Mouse (Mus musculus) skeletal muscle tissue, adult 2 months (tissue): Measurements from ENCODE around the gene Pole4.
"Not testable (repeated sequence)": the region's sequence is repeated elsewhere in the genome, so short reads cannot be mapped to it uniquely, and the experiment has no call there.

Experiments used
- DNase-seq: peaks from one replicate; pipeline ENCODE4 v3.0.0-alpha.2; 2012; ENCODE audit warnings: low read depth, low spot score

Pole4 gene

GRCm38 (mm10) chr6:82715253-82715652, 10.1 kb upstream of the Pole4 start:
- DNase-seq: no peak

DNA sequence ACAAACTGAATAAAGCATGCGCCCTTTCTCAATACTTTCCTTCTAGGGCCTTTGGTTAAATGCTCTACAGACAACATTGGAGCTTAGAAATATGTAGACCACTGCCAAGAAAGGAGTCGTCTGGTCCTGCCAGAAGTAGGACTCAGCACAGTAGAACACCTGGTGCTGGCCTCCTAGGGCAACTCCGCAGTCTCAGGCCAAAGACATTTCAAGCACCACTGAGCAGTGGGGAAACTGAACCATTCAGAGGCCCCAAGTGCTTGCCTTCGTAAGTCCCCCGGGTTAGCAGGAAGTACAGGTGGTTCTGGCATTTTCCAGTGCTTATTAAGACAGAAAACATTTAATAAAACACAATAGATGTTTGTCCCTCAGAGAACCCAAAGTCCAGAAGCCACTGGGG, 9.7 kb upstream of the Pole4 start:
- DNase-seq: no peak

DNA sequence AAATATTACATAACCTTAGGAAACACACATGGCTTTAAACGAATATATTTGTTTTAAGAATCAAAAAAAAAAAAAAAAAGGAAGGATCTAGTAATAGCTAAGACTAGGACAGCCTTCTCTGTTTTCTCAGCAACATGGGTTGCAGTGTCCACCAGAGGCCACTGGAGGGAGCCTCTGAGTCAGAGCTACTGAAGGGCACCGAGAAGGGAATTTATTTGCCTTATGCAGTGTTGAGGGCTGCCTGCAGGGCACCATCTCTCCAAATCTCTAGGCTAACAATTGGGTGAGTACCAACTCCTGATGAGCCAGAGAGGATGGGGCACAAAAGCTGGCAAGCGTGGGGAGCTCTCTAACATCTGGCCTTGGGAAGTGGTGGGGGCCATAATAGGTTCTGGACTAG, 9.1 kb upstream of the Pole4 start:
- peak; percentile 66 for DNase-seq

DNA sequence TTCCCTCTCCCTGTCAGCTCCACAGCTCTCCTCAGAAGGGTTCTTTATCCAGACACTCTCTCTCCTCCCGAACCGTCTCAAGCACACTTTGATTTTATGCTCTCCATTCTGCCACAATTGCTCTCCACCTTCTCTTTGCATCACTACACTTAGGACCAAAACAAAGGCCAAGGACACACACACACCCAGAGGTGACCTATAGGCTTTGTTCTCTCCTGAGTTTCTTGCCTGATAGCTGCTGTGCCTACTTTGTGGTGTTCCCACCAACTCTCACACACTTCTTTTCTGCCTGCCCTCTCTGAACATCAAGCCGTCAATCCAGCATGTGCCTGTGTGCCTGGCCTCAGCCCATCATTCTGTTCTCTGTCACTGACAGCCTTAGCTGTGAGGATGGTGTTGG, 2.6 kb upstream of the Pole4 start:
- no peak for DNase-seq

DNA sequence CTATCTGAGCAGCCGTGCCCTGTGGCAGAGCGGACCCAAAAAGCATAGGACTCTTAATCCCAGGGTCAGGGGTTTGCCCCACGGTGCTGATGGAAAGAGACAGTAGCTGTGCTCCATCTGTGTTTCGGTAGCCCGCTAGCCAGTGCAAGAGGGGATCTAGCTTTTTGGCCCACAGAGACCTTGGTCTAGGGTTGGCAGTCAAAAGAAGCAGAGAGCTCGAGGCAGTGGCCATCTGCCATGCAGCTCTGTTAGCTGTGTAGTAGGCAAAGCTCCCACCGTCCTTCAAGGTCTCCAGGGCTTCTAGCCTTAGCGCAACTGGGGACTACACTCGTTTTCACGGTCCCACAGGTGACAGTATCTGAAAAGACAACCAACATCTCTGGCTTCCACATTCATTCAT, 2.1 kb upstream of the Pole4 start:
- no peak for DNase-seq

DNA sequence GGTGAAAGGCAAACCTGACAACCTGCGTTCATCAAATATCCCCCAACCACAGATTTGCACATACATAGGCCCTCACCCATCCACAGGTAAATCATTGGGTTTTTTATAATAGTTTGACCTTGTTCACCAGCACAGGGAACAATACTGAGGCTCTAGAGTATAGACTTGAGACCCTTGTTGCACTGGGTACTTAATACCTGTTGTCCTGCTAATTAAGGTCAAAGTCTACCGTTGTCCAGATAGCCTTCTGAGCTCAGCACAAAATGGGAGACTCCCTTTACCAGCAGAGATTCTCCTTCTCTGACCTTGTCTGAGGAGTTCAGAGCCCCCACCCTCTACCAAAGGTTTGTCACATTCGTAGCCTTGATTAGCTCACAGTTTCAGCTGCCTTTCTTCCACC, 1.5 kb downstream of the Pole4 start:
- DNase-seq: no peak

DNA sequence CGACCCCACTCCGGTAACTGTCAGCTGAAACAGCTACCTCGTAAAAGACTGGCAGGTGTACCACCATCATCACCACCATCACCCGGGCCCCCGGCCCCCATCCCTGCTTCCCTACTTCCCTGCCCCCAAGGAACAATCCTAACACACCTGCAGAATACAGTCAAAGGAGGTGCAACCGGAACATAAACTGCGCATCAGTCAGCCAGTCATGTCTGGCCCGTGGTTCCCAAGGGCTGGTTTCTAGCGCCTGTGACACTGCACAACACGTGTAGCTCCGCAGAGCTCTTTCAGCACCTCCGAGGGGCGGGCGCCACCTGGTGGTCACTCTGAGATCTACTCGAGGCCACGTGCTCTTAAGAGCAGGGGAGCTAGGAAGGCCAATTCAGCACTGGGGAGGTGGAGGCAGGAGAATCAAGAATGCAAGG, 2.6 kb downstream of the Pole4 start:
- DNase-seq: peak; percentile 73

GRCm38 (mm10) chr6:82701296-82701695, 3.9 kb downstream of the Pole4 start:
- no peak for DNase-seq

DNA sequence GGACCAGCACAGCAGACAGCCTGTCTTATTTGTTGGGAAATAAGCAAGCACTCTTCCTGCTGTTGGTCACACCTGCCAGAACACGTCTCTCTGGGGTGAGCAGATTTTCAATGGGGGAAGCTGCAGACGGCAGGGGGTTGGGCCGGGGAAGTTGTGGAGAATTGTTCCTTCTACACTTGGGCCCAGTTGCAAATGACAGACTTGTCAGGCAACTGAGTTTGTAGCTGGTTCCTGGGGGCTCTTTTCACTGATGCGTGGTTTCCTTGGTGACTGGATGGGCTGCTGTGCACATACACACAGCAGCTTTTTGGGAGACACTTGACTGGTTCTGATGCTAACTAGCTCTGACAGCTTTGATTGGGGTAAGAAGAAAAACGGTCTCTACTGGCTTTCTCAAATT, 5.3 kb downstream of the Pole4 start:
- no peak for DNase-seq

DNA sequence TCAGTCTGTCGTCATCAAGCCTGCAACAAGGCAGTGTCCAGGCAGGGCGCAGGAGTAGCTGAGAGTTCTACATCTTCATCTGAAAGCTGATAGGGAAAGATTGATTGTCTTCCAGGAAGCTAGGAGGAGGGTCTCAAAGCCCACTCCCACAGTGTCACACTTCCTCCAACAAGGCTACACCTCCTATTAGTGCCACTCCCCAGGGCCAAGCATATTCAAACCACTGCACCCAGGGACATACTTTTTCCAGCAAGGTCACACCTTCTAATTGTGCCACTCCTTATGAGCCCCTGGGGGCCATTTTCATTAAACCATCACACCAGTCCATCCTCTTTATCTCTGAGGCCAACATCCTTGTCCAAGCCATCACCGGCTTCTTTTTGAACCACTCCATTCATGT, 8.4 kb downstream of the Pole4 start:
- DNase-seq: no peak

- no peak for DNase-seq
These were observed 10.5 kb downstream of the Pole4 start for GRCm38 (mm10) chr6:82694668-82695067.

GRCm38 (mm10) chr6:82689474-82689873, 15.7 kb downstream of the Pole4 start:
- no peak for DNase-seq

DNA sequence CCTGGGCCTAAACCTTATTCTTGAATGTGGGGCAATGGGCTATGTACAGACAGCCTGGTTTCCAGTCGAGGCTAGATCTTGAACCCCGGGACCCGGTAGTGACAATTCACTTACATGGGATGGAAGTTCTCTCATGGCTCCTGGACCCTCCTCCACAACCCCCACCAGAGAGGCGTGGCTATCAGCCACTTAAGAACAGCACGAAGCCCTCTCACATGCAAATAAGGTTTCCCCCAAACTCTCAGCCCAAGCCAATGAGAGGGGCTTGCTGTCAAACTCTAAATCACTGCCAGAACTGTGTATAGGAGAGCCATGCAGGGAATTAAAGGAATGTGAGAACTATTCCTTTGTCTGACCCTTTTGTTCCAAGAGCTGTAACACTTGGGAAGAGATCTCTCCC, 16.6 kb downstream of the Pole4 start:
- DNase-seq: not testable (repeated sequence)

- DNase-seq: no peak
These were observed 21.0 kb downstream of the Pole4 start for GRCm38 (mm10) chr6:82684136-82684535.

DNA sequence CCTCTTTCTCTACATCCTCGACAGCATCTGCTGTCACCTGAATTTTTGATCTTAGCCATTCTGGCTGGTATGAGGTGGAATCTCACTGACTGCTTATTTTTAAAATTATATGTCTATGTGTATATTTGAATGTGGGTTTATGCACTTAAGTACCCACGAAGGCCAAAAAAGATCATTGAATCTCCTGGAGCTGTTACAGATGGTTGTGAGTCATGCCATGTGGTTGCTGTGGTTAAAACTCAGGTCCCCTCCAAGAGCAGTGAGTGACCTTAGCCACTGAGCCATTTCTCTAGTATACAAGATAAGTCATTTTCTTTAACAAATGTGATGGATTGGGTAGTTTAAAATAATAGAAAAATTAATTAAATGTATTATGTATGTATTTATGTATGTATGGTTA, 25.9 kb downstream of the Pole4 start:
- not testable (repeated sequence) for DNase-seq

- DNase-seq: not testable (repeated sequence)
These were observed 27.5 kb downstream of the Pole4 start for GRCm38 (mm10) chr6:82677629-82678028.

DNA sequence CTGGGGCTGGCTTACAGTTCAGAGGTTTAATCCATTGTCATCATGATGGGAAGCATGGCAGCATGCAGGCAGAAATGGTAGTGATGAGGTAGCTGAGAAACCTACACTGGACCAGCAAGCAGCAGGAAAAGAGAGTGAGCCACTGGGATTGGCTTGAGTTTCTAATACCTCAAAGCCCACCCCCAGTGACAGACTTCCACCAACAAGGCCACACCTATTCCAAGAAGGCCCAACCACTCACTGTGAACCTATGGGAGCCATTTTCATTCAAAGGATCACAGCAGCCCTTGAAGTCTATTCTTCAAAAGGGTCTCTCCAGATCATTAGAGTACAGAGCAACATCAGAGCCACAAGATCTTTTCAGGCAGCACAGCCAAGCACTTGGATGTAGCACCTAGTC, 38.7 kb downstream of the Pole4 start:
- DNase-seq: no peak

- peak; percentile 4 for DNase-seq
These were observed 52.0 kb downstream of the Pole4 start for GRCm38 (mm10) chr6:82653169-82653525.

GRCm38 (mm10) chr6:82652521-82653168, 52.5 kb downstream of the Pole4 start:
- DNase-seq: peak; percentile 92

DNA sequence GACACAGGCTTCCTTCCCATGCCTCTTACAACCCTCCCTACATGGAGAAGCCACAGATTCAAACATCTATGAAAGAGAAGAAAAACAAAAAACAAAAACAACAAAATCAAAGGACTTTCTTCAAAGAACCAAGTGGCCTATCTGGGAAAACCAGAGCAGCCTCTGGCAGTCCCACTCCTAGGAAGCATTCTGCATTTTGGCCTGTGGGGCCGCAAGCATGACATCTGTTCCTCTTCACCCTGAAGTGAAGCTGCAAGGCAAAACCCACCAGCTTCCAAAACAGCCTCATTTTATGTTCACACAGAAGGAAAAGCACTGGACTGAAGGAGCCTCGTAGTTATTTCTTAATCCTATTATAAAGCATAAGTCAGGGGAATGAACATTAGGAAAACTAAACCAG, 56.1 kb downstream of the Pole4 start:
- no peak for DNase-seq

GRCm38 (mm10) chr6:82647940-82648655, 57.1 kb downstream of the Pole4 start:
- no peak for DNase-seq

GRCm38 (mm10) chr6:82647001-82647400, 58.2 kb downstream of the Pole4 start:
- no peak for DNase-seq

DNA sequence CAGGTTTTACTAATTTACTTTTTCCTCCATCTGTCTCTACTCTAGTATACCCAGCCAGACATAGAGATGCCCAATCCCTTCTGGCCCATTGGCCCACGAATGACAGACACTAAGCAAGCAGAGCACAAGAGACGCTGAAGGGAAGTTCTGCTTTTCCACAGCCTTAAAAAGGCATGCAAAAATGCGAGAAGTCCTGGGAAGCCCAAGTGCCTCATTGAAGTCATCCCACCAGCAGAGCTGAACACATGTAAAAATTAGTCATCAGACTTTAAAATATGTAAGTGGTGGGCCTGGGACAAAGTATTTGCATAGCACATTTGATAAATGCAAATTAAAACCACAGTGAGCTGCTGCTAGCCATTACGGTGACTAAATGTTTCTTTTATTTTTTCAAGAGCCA, 65.1 kb downstream of the Pole4 start:
- no peak for DNase-seq

DNA sequence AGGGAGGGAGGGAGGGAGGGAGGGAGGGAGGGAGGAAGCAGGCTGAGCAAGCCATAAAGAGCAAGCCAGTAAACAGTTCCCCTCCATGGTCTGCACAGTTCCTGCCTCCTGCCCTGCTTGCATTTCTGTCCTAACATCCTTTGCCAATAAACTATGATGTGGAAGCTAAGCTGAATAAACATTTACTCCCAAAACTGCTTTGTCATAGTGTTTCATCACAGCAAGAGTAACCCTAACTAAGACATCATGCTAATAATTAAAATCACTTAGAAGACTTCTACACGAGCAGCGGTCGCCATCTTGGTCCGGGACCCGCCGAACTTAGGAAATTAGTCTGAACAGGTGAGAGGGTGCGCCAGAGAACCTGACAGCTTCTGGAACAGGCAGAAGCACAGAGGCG, 79.8 kb downstream of the Pole4 start:
- not testable (repeated sequence) for DNase-seq
